Mouse (Mus musculus) bone marrow macrophage, adult 2 months (primary cell): Measurements from ENCODE around the gene Adamts8.

Experiments used
- CTCF ChIP-seq: IDR thresholded peaks from 2 replicates; pipeline ENCODE4 v1.5.1; 2012; ENCODE audit warnings: low read depth, mild to moderate bottlenecking, low read length, moderate library complexity
- POLR2A ChIP-seq: IDR thresholded peaks from 2 replicates; pipeline ENCODE4 v1.6.1; 2012; ENCODE audit warnings: mild to moderate bottlenecking, low read depth, low read length, borderline replicate concordance

DNA sequence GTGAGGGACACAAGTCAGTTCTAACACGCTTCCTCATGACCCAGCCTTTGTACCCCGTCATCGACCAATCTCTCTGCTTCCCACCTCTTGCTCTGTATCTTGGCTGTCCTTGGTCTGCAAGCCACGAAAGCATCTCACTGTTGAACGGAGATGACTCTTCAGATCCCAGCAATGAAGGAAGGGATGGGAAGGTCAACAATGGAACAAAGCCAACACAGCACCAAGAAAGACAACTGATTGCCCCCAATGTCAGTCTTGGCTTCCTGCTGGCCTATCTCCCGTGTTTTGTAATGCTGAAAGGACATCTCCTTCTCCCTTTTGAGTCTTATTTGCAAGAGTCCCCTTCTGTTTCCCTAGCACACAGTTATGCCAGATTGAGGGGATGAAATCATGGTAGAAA, 25.8 kb downstream of the Adamts8 start:
- no peak for TF ChIP-seq CTCF
- no peak for TF ChIP-seq POLR2A
